Mouse (Mus musculus): ENCODE measurements at regions not wholly inside any gene's neighbourhood (a gene's known extent, or its start where the extent isn't known, plus 50 kb on each side); places are given as distances from the start of the nearest gene placed in this dataset.

DNA sequence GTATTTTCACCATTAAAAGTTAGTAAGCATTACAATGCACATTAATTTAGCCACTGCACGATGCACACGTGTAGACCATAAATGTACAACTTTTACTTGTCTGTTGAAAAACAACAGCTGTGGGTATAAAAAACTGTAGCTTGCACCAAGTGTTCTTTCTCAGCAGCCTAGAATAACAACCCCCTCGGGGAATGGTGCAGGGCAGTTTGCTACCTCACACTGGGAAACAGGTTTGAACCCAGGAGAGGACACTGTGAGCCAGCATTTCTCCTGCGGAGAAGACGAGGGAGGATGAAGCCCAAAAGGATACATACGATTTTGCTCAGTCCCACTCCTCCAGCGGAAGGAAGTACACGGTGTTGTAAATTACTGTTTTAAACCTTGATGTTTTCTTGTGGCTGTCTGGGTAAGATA is 65.2 kb upstream of the Usp38 start:
- TF ChIP-seq CTCF (conservative IDR thresholded peaks at IDR 0.05; ENCODE audit: insufficient read depth, insufficient read length, low read depth, low read length) (no peak), POLR2A (IDR thresholded peaks at IDR 0.05; ENCODE audit: low read depth, low read length) (no peak)

Data from kidney, adult 2 months (tissue).